ENCODE assay signal across 8 mouse cellular contexts in genomic region chr17:25222951-25223601, GRCm38 (mm10). TPM values are rescaled to one million over a fixed set of nuclear protein-coding genes. Genes with fewer than 3 reads are reported as not detected.
DNase-seq lines count a peak whose midpoint lies in the region; ATAC-seq and TF ChIP-seq lines count a peak whose summit lies in the region.

No protein-coding gene starts in this region.

- H3K4me2 ChIP-seq in hindbrain, embryonic 11.5 days (replicated peaks; ENCODE audit: low read depth, low read length), result no peak overlapping the region

- no peak for ATAC-seq in hindbrain, embryonic 11.5 days (ENCODE audit: low FRiP score)
- ATAC-seq in G1E (ENCODE audit: extremely low read depth, insufficient number of reproducible peaks, low FRiP score, poor library complexity, severe bottlenecking), result peak; percentile 10; the same call in 1 of the 2 replicates

- peaks cover 19% of the 10 kb centered on the region for H3K4me1 ChIP-seq in hindbrain, embryonic 10.5 days (replicated peaks)
- no peaks in the 10 kb centered on the region for H3K4me1 ChIP-seq in hindbrain, embryonic 11.5 days (replicated peaks; ENCODE audit: control insufficient read depth, insufficient read depth, low read length)
- H3K4me1 ChIP-seq in G1E (ENCODE audit: insufficient read depth, low read depth, low read length), result peaks cover 85% of the 10 kb centered on the region
- peaks cover 73% of the 10 kb centered on the region for H3K4me1 ChIP-seq in erythroblast, embryonic 14.5 days (ENCODE audit: control insufficient read depth)
- H3K4me1 ChIP-seq in liver, adult 2 months (ENCODE audit: control insufficient read depth, insufficient read depth, low read length), result peaks cover 21% of the 10 kb centered on the region

- no peak overlapping the region for H3K9ac ChIP-seq in hindbrain, embryonic 11.5 days (ENCODE audit: low read depth, low read length)
- H3K9ac ChIP-seq in liver, adult 2 months (ENCODE audit: low read depth, low read length), result peak overlapping the region; percentile 79

- peak overlapping the region; percentile 66; the same call in 1 of the 2 replicates for H3K27ac ChIP-seq in hindbrain, embryonic 10.5 days
- H3K27ac ChIP-seq in hindbrain, embryonic 11.5 days (ENCODE audit: low read depth, low read length), result no peak overlapping the region
- H3K27ac ChIP-seq in liver, adult 2 months (replicated peaks; ENCODE audit: insufficient read depth, low read depth, low read length), result peak overlapping the region; percentile 91

- TF ChIP-seq CTCF in G1E (IDR thresholded peaks at IDR 0.05; ENCODE audit: low read depth, low read length), result no peak
- TF ChIP-seq CTCF in liver, adult 2 months (IDR thresholded peaks at IDR 0.05; ENCODE audit: low read depth, low read length), result no peak

- peaks cover 11% of the 10 kb centered on the region for H3K27me3 ChIP-seq in hindbrain, embryonic 10.5 days (ENCODE audit: insufficient read depth, poor library complexity, severe bottlenecking)
- no peaks in the 10 kb centered on the region for H3K27me3 ChIP-seq in hindbrain, embryonic 11.5 days (ENCODE audit: control insufficient read depth, insufficient read depth, low read length)
- H3K27me3 ChIP-seq in G1E (ENCODE audit: insufficient read depth, low read length), result no peaks in the 10 kb centered on the region
- no peaks in the 10 kb centered on the region for H3K27me3 ChIP-seq in erythroblast, embryonic 14.5 days (ENCODE audit: control insufficient read depth)
- H3K27me3 ChIP-seq in liver, adult 2 months (ENCODE audit: control insufficient read depth, insufficient read depth, low read length), result no peaks in the 10 kb centered on the region

- H3K79me2 ChIP-seq in liver, adult 2 months (ENCODE audit: control insufficient read depth, insufficient read depth, low read length), result peaks cover 25% of the 10 kb centered on the region

- 52% methylated on average over 6 of the region's 6 CpGs for WGBS in hindbrain, embryonic 10.5 days
- 50% methylated on average over 6 of the region's 6 CpGs for WGBS in hindbrain, embryonic 11.5 days
- WGBS in liver, adult 2 months, result 21% methylated on average over 6 of the region's 6 CpGs

- DNase-seq in hindbrain, embryonic 10.5 days (ENCODE audit: low spot score), result no peak
- no peak for DNase-seq in hindbrain, embryonic 11.5 days (ENCODE audit: low spot score)
- peak; percentile 38 for DNase-seq in G1E (ENCODE audit: low spot score)
- peak; percentile 72 for DNase-seq in liver, adult 2 months (ENCODE audit: extremely low read depth, low read depth, low spot score)
- DNase-seq in adrenal gland, postnatal 10 days, result no peak
- no peak for DNase-seq in ovary, postnatal 10 days (ENCODE audit: low spot score)
- DNase-seq in cerebellum, postnatal 14 days, result no peak

- peak overlapping the region; percentile 56 for H3K4me3 ChIP-seq in hindbrain, embryonic 10.5 days
- no peak overlapping the region for H3K4me3 ChIP-seq in hindbrain, embryonic 11.5 days (ENCODE audit: low read depth, low read length)
- H3K4me3 ChIP-seq in G1E (ENCODE audit: low read depth, low read length), result peak overlapping the region; percentile 73
- H3K4me3 ChIP-seq in erythroblast, embryonic 14.5 days (replicated peaks), result peak overlapping the region; percentile 68
- peak overlapping the region; percentile 78 for H3K4me3 ChIP-seq in liver, adult 2 months (ENCODE audit: insufficient read depth, low read depth, low read length)

- no peak for TF ChIP-seq POLR2A in liver, adult 2 months (IDR thresholded peaks at IDR 0.05; ENCODE audit: extremely low read depth, insufficient read depth, low read length)

- peaks cover 39% of the 10 kb centered on the region for H3K36me3 ChIP-seq in hindbrain, embryonic 10.5 days
- H3K36me3 ChIP-seq in hindbrain, embryonic 11.5 days (ENCODE audit: control insufficient read depth, insufficient read depth, low read length), result no peaks in the 10 kb centered on the region
- H3K36me3 ChIP-seq in G1E (replicated peaks), result peaks cover 81% of the 10 kb centered on the region
- peaks cover 53% of the 10 kb centered on the region for H3K36me3 ChIP-seq in erythroblast, embryonic 14.5 days (ENCODE audit: control insufficient read depth)
- H3K36me3 ChIP-seq in liver, adult 2 months (ENCODE audit: control insufficient read depth, insufficient read depth, low read length), result no peaks in the 10 kb centered on the region

- H3K9me3 ChIP-seq in hindbrain, embryonic 10.5 days, result no peaks in the 10 kb centered on the region
- H3K9me3 ChIP-seq in hindbrain, embryonic 11.5 days (ENCODE audit: control insufficient read depth, low read length), result no peaks in the 10 kb centered on the region
- H3K9me3 ChIP-seq in G1E (replicated peaks), result no peaks in the 10 kb centered on the region
- H3K9me3 ChIP-seq in erythroblast, embryonic 14.5 days (ENCODE audit: control insufficient read depth, low read length), result no peaks in the 10 kb centered on the region

RNA-seq across cellular contexts. Expression of gene Gnptg, which starts 16.8 kb away (rescaled TPM):
- polyA plus RNA-seq in hindbrain, embryonic 10.5 days (2016; fragmentation: Nextera tagmentation; extraction: Ambion mirVana), result 63.3 and 73.2 TPM in 2 replicates
- 51.5 and 57.2 TPM in 2 replicates for polyA plus RNA-seq in hindbrain, embryonic 11.5 days (2014; fragmentation: Nextera tagmentation; extraction: Ambion mirVana)
- total RNA-seq in G1E (2014; fragmentation: Nextera tagmentation), result 9.7 and 10.0 TPM in 2 replicates
- total RNA-seq in G1E (2017), result 22.2 and 31.1 TPM in 2 replicates
- 5.4 and 11.6 TPM in 2 replicates for polyA plus RNA-seq in G1E (2012)
- polyA plus RNA-seq in erythroblast, embryonic 14.5 days (2012), result 1.3 and 2.1 TPM in 2 replicates
- total RNA-seq in liver, adult 2 months (2014; rRNA removed), result 32.1 and 33.0 TPM in 2 replicates
- 37.4 and 41.4 TPM in 2 replicates for polyA plus RNA-seq in liver, adult 2 months (2012; rRNA removed)
- 10 to 100 TPM; 30.6 to 30.7 TPM for total RNA-seq in adrenal gland, postnatal 10 days (2021)

RNA-seq across cellular contexts. Expression of gene Tsr3, which starts 16.9 kb away (rescaled TPM):
- 76.9 and 86.4 TPM in 2 replicates for polyA plus RNA-seq in hindbrain, embryonic 10.5 days (2016; fragmentation: Nextera tagmentation; extraction: Ambion mirVana)
- 60.3 and 64.9 TPM in 2 replicates for polyA plus RNA-seq in hindbrain, embryonic 11.5 days (2014; fragmentation: Nextera tagmentation; extraction: Ambion mirVana)
- total RNA-seq in G1E (2014; fragmentation: Nextera tagmentation) (15.2 and 17.6 TPM in 2 replicates), G1E (2017) (34.4 and 41.0 TPM in 2 replicates)
- polyA plus RNA-seq in G1E (2012), result 22.4 and 24.2 TPM in 2 replicates
- 1.5 and 2.2 TPM in 2 replicates for polyA plus RNA-seq in erythroblast, embryonic 14.5 days (2012)
- 14.0 and 16.7 TPM in 2 replicates for total RNA-seq in liver, adult 2 months (2014; rRNA removed)
- polyA plus RNA-seq in liver, adult 2 months (2012; rRNA removed), result 18.8 and 19.3 TPM in 2 replicates
- 10 to 100 TPM; 22.1 to 22.6 TPM for total RNA-seq in adrenal gland, postnatal 10 days (2021)

RNA-seq across cellular contexts. Expression of gene Baiap3, which starts 33.1 kb away (rescaled TPM):
- polyA plus RNA-seq in hindbrain, embryonic 10.5 days (2016; fragmentation: Nextera tagmentation; extraction: Ambion mirVana), result 2.3 and 3.5 TPM in 2 replicates
- polyA plus RNA-seq in hindbrain, embryonic 11.5 days (2014; fragmentation: Nextera tagmentation; extraction: Ambion mirVana), result 2.0 and 4.4 TPM in 2 replicates
- total RNA-seq in G1E (2014; fragmentation: Nextera tagmentation) (not detected in 2 replicates), G1E (2017) (0.17 and 0.33 TPM in 2 replicates)
- 0.06 TPM in 1 of 2 replicates, not detected in the other for polyA plus RNA-seq in G1E (2012)
- polyA plus RNA-seq in erythroblast, embryonic 14.5 days (2012), result not detected in 2 replicates
- 0.13 and 0.18 TPM in 2 replicates for total RNA-seq in liver, adult 2 months (2014; rRNA removed)
- polyA plus RNA-seq in liver, adult 2 months (2012; rRNA removed), result 0.43 and 1.2 TPM in 2 replicates
- 10 to 100 TPM in 1 of 2 experiments, 1 to 10 TPM in 1; 6.4 to 11.8 TPM for total RNA-seq in adrenal gland, postnatal 10 days (2021)

RNA-seq across cellular contexts. Expression of gene Unkl, which starts 34.9 kb away (rescaled TPM):
- 8.5 and 8.6 TPM in 2 replicates for polyA plus RNA-seq in hindbrain, embryonic 10.5 days (2016; fragmentation: Nextera tagmentation; extraction: Ambion mirVana)
- 4.3 and 4.5 TPM in 2 replicates for polyA plus RNA-seq in hindbrain, embryonic 11.5 days (2014; fragmentation: Nextera tagmentation; extraction: Ambion mirVana)
- 14.1 and 15.0 TPM in 2 replicates for total RNA-seq in G1E (2014; fragmentation: Nextera tagmentation)
- total RNA-seq in G1E (2017), result 8.5 and 10.1 TPM in 2 replicates
- 59.4 and 65.9 TPM in 2 replicates for polyA plus RNA-seq in G1E (2012)
- 5.5 and 5.8 TPM in 2 replicates for polyA plus RNA-seq in erythroblast, embryonic 14.5 days (2012)
- total RNA-seq in liver, adult 2 months (2014; rRNA removed), result 9.4 and 10.4 TPM in 2 replicates
- polyA plus RNA-seq in liver, adult 2 months (2012; rRNA removed), result 28.0 and 29.0 TPM in 2 replicates
- 10 to 100 TPM; 12.3 to 19.8 TPM for total RNA-seq in adrenal gland, postnatal 10 days (2021)

RNA-seq across cellular contexts. Expression of gene BC003965, which starts 38.7 kb away (rescaled TPM):
- 35.6 and 36.3 TPM in 2 replicates for polyA plus RNA-seq in hindbrain, embryonic 10.5 days (2016; fragmentation: Nextera tagmentation; extraction: Ambion mirVana)
- polyA plus RNA-seq in hindbrain, embryonic 11.5 days (2014; fragmentation: Nextera tagmentation; extraction: Ambion mirVana), result 35.2 and 36.4 TPM in 2 replicates
- 10.5 and 15.7 TPM in 2 replicates for total RNA-seq in G1E (2014; fragmentation: Nextera tagmentation)
- total RNA-seq in G1E (2017), result 12.1 and 13.9 TPM in 2 replicates
- polyA plus RNA-seq in G1E (2012), result 36.9 and 44.1 TPM in 2 replicates
- 2.0 and 2.1 TPM in 2 replicates for polyA plus RNA-seq in erythroblast, embryonic 14.5 days (2012)
- 11.2 and 12.1 TPM in 2 replicates for total RNA-seq in liver, adult 2 months (2014; rRNA removed)
- 14.7 and 15.4 TPM in 2 replicates for polyA plus RNA-seq in liver, adult 2 months (2012; rRNA removed)
- total RNA-seq in adrenal gland, postnatal 10 days (2021), result 10 to 100 TPM; 19.8 to 24.3 TPM

Comparison
In these comparisons a context has a peak if more than half of its experiments do, and no peak if none do; other contexts are left out.
1. DNase-seq: peak in G1E (single experiment) and liver, adult 2 months (single experiment); none in hindbrain, embryonic 10.5 days (single experiment), hindbrain, embryonic 11.5 days (single experiment), adrenal gland, postnatal 10 days (single experiment), ovary, postnatal 10 days (single experiment) and cerebellum, postnatal 14 days (0 of 2).